8 mouse cellular contexts compared by ENCODE assay signal in genomic region chr3:90051441-90052350, GRCm38 (mm10). TPM values are rescaled to one million over a fixed set of nuclear protein-coding genes. Genes with fewer than 3 reads are reported as not detected.
DNase-seq lines count a peak whose midpoint lies in the region; ATAC-seq and TF ChIP-seq lines count a peak whose summit lies in the region.

4933434E20Rik (plus strand) TSS chr3:90051636.

- H3K9me3 ChIP-seq in G1E (replicated peaks) = no peaks in the 10 kb centered on the region
- H3K9me3 ChIP-seq in forebrain, embryonic 16.5 days (ENCODE audit: control insufficient read depth, low read length) = no peaks in the 10 kb centered on the region
- H3K9me3 ChIP-seq in lung, embryonic 16.5 days (ENCODE audit: control insufficient read depth, low read length) = no peaks in the 10 kb centered on the region

- WGBS in forebrain, embryonic 16.5 days = under 1% methylated on average over 35 of the region's 43 CpGs
- WGBS in lung, embryonic 16.5 days = under 1% methylated on average over 36 of the region's 43 CpGs

- no peak for ATAC-seq in G1E (ENCODE audit: extremely low read depth, insufficient number of reproducible peaks, low FRiP score, poor library complexity, severe bottlenecking)
- ATAC-seq in forebrain, embryonic 16.5 days = peak; percentile 65
- peak; percentile 78 for ATAC-seq in lung, embryonic 16.5 days (ENCODE audit: low read depth)

- H3K36me3 ChIP-seq in G1E (replicated peaks) = peaks cover 39% of the 10 kb centered on the region
- peaks cover 12% of the 10 kb centered on the region for H3K36me3 ChIP-seq in forebrain, embryonic 16.5 days (ENCODE audit: control insufficient read depth, insufficient read depth)
- peaks cover 13% of the 10 kb centered on the region; the same call in 1 of the 2 replicates for H3K36me3 ChIP-seq in lung, embryonic 16.5 days (ENCODE audit: control insufficient read depth, insufficient read depth, low read length)

- peak; percentile 69 for DNase-seq in G1E (ENCODE audit: low spot score)
- peak; percentile 67 for DNase-seq in brain, adult 2 months (ENCODE audit: low read depth, low spot score)
- DNase-seq in heart, postnatal 14 days = peak; percentile 62 to 66
- peak; percentile 43 for DNase-seq in layer of hippocampus, adult 9-11 months
- DNase-seq in ovary, adult 18-20 months (ENCODE audit: low spot score) = peak; percentile 32
- DNase-seq in urinary bladder, postnatal 14 days (ENCODE audit: low spot score) = peak; percentile 49

- H3K9ac ChIP-seq in forebrain, embryonic 16.5 days (replicated peaks; ENCODE audit: low read depth, low read length) = peak within 1 kb of the TSS; percentile 88
- H3K9ac ChIP-seq in lung, embryonic 16.5 days (ENCODE audit: low read length) = peak within 1 kb of the TSS; percentile 98

- peak within 1 kb of the TSS; percentile 81 for H3K4me3 ChIP-seq in G1E (ENCODE audit: low read depth, low read length)
- peak within 1 kb of the TSS; percentile 75 for H3K4me3 ChIP-seq in forebrain, embryonic 16.5 days (replicated peaks; ENCODE audit: low read length)
- H3K4me3 ChIP-seq in lung, embryonic 16.5 days (ENCODE audit: low read length) = peak within 1 kb of the TSS; percentile 89

- H3K4me2 ChIP-seq in forebrain, embryonic 16.5 days (ENCODE audit: low read length) = peak within 1 kb of the TSS; percentile 58
- peak within 1 kb of the TSS; percentile 86 for H3K4me2 ChIP-seq in lung, embryonic 16.5 days (ENCODE audit: low read depth, low read length)

- peak within 1 kb of the TSS; percentile 84 for H3K27ac ChIP-seq in forebrain, embryonic 16.5 days (ENCODE audit: low read length)
- H3K27ac ChIP-seq in lung, embryonic 16.5 days (ENCODE audit: low read length) = peak within 1 kb of the TSS; percentile 92

- no peak for TF ChIP-seq CTCF in G1E (IDR thresholded peaks at IDR 0.05; ENCODE audit: low read depth, low read length)

- H3K27me3 ChIP-seq in G1E (ENCODE audit: insufficient read depth, low read length) = no peaks in the 10 kb centered on the region
- no peaks in the 10 kb centered on the region for H3K27me3 ChIP-seq in forebrain, embryonic 16.5 days (replicated peaks; ENCODE audit: control insufficient read depth, insufficient read depth, low read length)
- H3K27me3 ChIP-seq in lung, embryonic 16.5 days (ENCODE audit: control insufficient read depth, insufficient read depth, low read depth, low read length) = no peaks in the 10 kb centered on the region

- peaks cover 38% of the 10 kb centered on the region for H3K4me1 ChIP-seq in G1E (ENCODE audit: insufficient read depth, low read depth, low read length)
- peaks cover 27% of the 10 kb centered on the region for H3K4me1 ChIP-seq in forebrain, embryonic 16.5 days (replicated peaks; ENCODE audit: control insufficient read depth, insufficient read depth, low read length)
- H3K4me1 ChIP-seq in lung, embryonic 16.5 days (replicated peaks; ENCODE audit: control insufficient read depth, insufficient read depth, low read length) = peaks cover 19% of the 10 kb centered on the region

- intact Hi-C loops in heart, postnatal 14 days (cut with DNase I) = loop anchor here (2.0 kb wide), 1 partner anchor 27 kb away; no protein-coding TSS in a partner anchor

RNA-seq across cellular contexts. Expression of gene 4933434E20Rik, which starts in this region (rescaled TPM):
- total RNA-seq in G1E (2014; fragmentation: Nextera tagmentation) = 77.6 and 84.3 TPM in 2 replicates
- 83.1 and 96.2 TPM in 2 replicates for total RNA-seq in G1E (2017)
- 6.8 and 22.4 TPM in 2 replicates for polyA plus RNA-seq in G1E (2012)
- polyA plus RNA-seq in forebrain, embryonic 16.5 days (2015; fragmentation: Nextera tagmentation; extraction: Ambion mirVana) = 220 and 232 TPM in 2 replicates
- 10 to 100 TPM; 60.6 to 67.1 TPM for total RNA-seq in heart, postnatal 14 days (2021)
- 148 and 168 TPM in 2 replicates for polyA plus RNA-seq in lung, embryonic 16.5 days (2015; fragmentation: Nextera tagmentation; extraction: Ambion mirVana)
